Mouse (Mus musculus): ENCODE data around the gene Pla2g4e. TPM values are rescaled to one million over a fixed set of nuclear protein-coding genes. Genes with fewer than 3 reads are reported as not detected.

Gene Pla2g4e
- polyA plus RNA-seq (2015; fragmentation: Nextera tagmentation; extraction: Ambion mirVana) = 8.0 and 8.6 TPM in 2 replicates

GRCm38 (mm10) chr2:120244679-120245420, at the start of gene Pla2g4e:
Pla2g4e (minus strand) TSS chr2:120245335.
- WGBS = 3% methylated on average over 27 of the region's 27 CpGs
- ATAC-seq (ENCODE audit: insufficient number of reproducible peaks, low FRiP score, low TSS enrichment, low read depth) = peak; percentile 55

DNA sequence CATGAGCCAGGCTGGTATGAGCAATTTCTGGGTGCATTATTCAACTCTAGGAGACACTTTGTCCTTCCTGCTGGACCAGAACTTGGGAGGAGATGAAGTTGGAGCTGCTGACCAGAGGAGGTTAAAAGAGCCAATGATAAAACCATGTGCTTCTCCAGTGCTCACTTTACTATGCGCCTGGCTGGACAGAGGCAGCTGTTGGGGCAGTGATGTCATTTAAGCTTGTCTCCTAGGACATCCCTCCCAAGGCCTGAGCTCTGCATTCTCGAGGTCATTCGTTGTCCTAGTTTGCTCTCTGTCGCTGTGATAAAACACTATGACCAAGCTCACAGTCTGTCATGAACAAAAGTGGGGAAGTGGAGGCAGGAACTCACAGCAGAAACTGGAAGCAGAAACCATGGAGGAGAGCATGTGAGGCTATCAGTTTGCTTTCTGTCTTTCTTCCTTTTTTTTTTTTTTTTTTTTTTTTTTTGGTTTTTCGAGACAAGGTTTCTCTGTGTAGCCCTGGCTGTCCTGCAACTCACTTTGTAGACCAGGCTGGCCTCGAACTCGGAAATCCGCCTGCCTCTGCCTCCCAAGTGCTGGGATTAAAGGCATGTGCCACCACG, 46.4 kb upstream of the Pla2g4e start:
- ATAC-seq (ENCODE audit: insufficient number of reproducible peaks, low FRiP score, low TSS enrichment, low read depth) = no peak
- Histone ChIP-seq H3K36me3 (no peaks in the 10 kb centered on the region), H3K9ac (no peak overlapping the region), H3K4me2 (no peak overlapping the region), H3K4me3 (no peak overlapping the region), H3K27ac (no peak overlapping the region), H3K27me3 (no peaks in the 10 kb centered on the region), H3K9me3 (no peaks in the 10 kb centered on the region), H3K4me1 (no peaks in the 10 kb centered on the region)
- 81% methylated on average over 8 of the region's 9 CpGs for WGBS

More at GRCm38 (mm10) chr2:120244679-120245420, at the start of gene Pla2g4e:
- Histone ChIP-seq H3K9me3 (no peaks in the 10 kb centered on the region), H3K27ac (peak within 1 kb of the TSS; percentile 33; the same call in 1 of the 2 replicates), H3K36me3 (no peaks in the 10 kb centered on the region), H3K4me1 (peaks cover 2% of the 10 kb centered on the region; the same call in 1 of the 2 replicates), H3K4me3 (peak within 1 kb of the TSS; percentile 37), H3K27me3 (peaks cover 16% of the 10 kb centered on the region), H3K9ac (no peak within 1 kb of the TSS), H3K4me2 (peak within 1 kb of the TSS; percentile 65)

DNA sequence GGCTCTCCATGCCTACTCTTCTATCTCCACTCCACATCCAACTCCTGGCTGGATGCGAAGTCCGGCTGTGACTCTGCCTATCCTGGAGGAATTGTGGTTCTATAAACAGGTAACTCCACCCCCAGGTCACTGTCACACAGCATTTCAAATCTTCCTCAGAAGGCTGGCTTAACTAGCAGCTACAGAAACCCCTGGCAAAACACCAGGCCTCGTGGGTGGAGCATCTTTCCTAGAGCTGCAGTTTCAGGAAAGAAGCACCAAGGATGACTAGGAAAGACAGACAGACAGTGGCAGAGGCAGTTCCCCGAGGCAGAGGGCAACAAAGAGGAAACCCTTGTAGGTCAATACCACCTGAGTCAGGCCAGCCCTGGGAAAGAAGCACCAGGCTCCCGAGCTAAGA, 43.9 kb upstream of the Pla2g4e start, which contains the start of gene Pla2g4d:
Gene Pla2g4d (minus strand): TSS at position 203 of the 400 bp plus-strand sequence.
- peaks cover 1% of the 10 kb centered on the region; the same call in 1 of the 2 replicates for H3K4me1 ChIP-seq
- H3K4me3 ChIP-seq = no peak within 1 kb of the TSS
- ATAC-seq (ENCODE audit: insufficient number of reproducible peaks, low FRiP score, low TSS enrichment, low read depth) = no peak
- H3K27me3 ChIP-seq = no peaks in the 10 kb centered on the region
- no peaks in the 10 kb centered on the region for H3K9me3 ChIP-seq
- no peaks in the 10 kb centered on the region for H3K36me3 ChIP-seq
- H3K27ac ChIP-seq = no peak within 1 kb of the TSS
- no peak within 1 kb of the TSS for H3K9ac ChIP-seq
- H3K4me2 ChIP-seq = no peak within 1 kb of the TSS
- WGBS = 66% methylated on average over 5 of the region's 5 CpGs

GRCm38 (mm10) chr2:120288401-120288800, 43.3 kb upstream of the Pla2g4e start:
- Histone ChIP-seq H3K27me3 (no peaks in the 10 kb centered on the region), H3K4me1 (peaks cover 7% of the 10 kb centered on the region; the same call in 1 of the 2 replicates), H3K36me3 (no peaks in the 10 kb centered on the region), H3K9ac (no peak overlapping the region), H3K9me3 (no peaks in the 10 kb centered on the region), H3K27ac (no peak overlapping the region), H3K4me3 (no peak overlapping the region), H3K4me2 (no peak overlapping the region)
- no peak for ATAC-seq (ENCODE audit: insufficient number of reproducible peaks, low FRiP score, low TSS enrichment, low read depth)
- 69% methylated on average over 3 of the region's 3 CpGs for WGBS

GRCm38 (mm10) chr2:120285639-120286038, 40.5 kb upstream of the Pla2g4e start:
- WGBS = 70% methylated on average over 4 of the region's 4 CpGs

DNA sequence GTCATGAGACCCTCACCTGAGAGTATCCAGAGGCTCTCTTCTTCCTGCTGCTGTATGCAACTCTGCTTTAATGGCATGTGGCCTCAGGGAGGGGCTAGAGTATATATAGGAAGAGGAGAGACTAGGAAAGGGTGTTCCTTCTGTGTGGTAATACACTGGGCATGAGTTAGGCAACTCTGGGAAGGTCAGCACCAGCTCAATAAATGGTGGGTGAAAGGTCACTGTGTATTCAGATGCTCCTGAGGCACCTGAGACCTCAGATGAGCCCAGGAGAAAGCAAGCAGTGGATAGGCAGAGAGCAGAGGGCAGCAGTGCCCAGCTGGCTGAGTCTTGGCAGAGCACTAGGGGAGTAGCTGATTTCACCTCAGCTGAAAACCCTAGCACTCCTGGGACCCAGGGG, 39.6 kb upstream of the Pla2g4e start:
- ATAC-seq (ENCODE audit: insufficient number of reproducible peaks, low FRiP score, low TSS enrichment, low read depth) = no peak
- Histone ChIP-seq H3K4me2 (no peak overlapping the region), H3K9ac (no peak overlapping the region), H3K27me3 (no peaks in the 10 kb centered on the region), H3K9me3 (no peaks in the 10 kb centered on the region), H3K4me1 (peaks cover 11% of the 10 kb centered on the region; the same call in 1 of the 2 replicates), H3K4me3 (no peak overlapping the region), H3K36me3 (no peaks in the 10 kb centered on the region), H3K27ac (no peak overlapping the region)

More at GRCm38 (mm10) chr2:120285639-120286038, 40.5 kb upstream of the Pla2g4e start:
- H3K4me2 ChIP-seq = no peak overlapping the region
- ATAC-seq (ENCODE audit: insufficient number of reproducible peaks, low FRiP score, low TSS enrichment, low read depth) = no peak
- H3K9ac ChIP-seq = no peak overlapping the region
- H3K27ac ChIP-seq = no peak overlapping the region
- no peaks in the 10 kb centered on the region for H3K9me3 ChIP-seq
- H3K4me3 ChIP-seq = no peak overlapping the region
- peaks cover 11% of the 10 kb centered on the region; the same call in 1 of the 2 replicates for H3K4me1 ChIP-seq
- no peaks in the 10 kb centered on the region for H3K36me3 ChIP-seq
- no peaks in the 10 kb centered on the region for H3K27me3 ChIP-seq

- H3K4me1 ChIP-seq = peaks cover 11% of the 10 kb centered on the region; the same call in 1 of the 2 replicates
- WGBS = 79% methylated on average over 5 of the region's 5 CpGs
- H3K27me3 ChIP-seq = no peaks in the 10 kb centered on the region
- H3K36me3 ChIP-seq = no peaks in the 10 kb centered on the region
- no peak overlapping the region for H3K4me3 ChIP-seq
- no peaks in the 10 kb centered on the region for H3K9me3 ChIP-seq
- ATAC-seq (ENCODE audit: insufficient number of reproducible peaks, low FRiP score, low TSS enrichment, low read depth) = no peak
- H3K9ac ChIP-seq = no peak overlapping the region
- no peak overlapping the region for H3K4me2 ChIP-seq
- H3K27ac ChIP-seq = no peak overlapping the region
Measured at GRCm38 (mm10) chr2:120284094-120284493, 39.0 kb upstream of the Pla2g4e start.

GRCm38 (mm10) chr2:120283550-120283949, 38.4 kb upstream of the Pla2g4e start:
- Histone ChIP-seq H3K9ac (no peak overlapping the region), H3K4me1 (peaks cover 11% of the 10 kb centered on the region; the same call in 1 of the 2 replicates), H3K9me3 (no peaks in the 10 kb centered on the region), H3K4me3 (no peak overlapping the region), H3K27me3 (no peaks in the 10 kb centered on the region), H3K36me3 (no peaks in the 10 kb centered on the region), H3K4me2 (no peak overlapping the region), H3K27ac (peak overlapping the region; percentile 47)
- 31% methylated on average over 6 of the region's 6 CpGs for WGBS
- no peak for ATAC-seq (ENCODE audit: insufficient number of reproducible peaks, low FRiP score, low TSS enrichment, low read depth)

- H3K27me3 ChIP-seq = no peaks in the 10 kb centered on the region
- H3K9ac ChIP-seq = no peak overlapping the region
- H3K36me3 ChIP-seq = no peaks in the 10 kb centered on the region
- 55% methylated on average over 3 of the region's 3 CpGs for WGBS
- H3K9me3 ChIP-seq = no peaks in the 10 kb centered on the region
- peaks cover 11% of the 10 kb centered on the region; the same call in 1 of the 2 replicates for H3K4me1 ChIP-seq
- H3K4me3 ChIP-seq = no peak overlapping the region
- no peak for ATAC-seq (ENCODE audit: insufficient number of reproducible peaks, low FRiP score, low TSS enrichment, low read depth)
- no peak overlapping the region for H3K4me2 ChIP-seq
- H3K27ac ChIP-seq = no peak overlapping the region
Measured at GRCm38 (mm10) chr2:120281221-120281620, 36.1 kb upstream of the Pla2g4e start.

DNA sequence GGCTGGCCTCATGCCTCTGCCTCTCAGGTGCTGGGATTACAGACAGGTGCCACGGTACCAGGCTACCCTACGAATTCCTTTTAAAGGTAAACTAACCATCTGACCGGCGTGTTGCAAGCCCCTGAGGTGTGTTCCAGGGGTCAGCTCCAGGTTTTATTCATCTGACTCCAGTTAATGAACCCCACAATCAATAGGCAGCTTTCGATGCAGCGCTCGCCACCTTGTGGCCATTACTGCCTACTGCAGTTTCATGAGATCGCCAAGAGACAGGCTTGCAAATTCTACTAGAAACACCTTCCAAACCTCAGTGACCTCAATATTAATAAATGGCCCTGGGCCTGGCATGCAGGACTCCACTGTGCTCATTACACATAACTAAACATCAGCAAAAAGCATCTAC, 34.8 kb upstream of the Pla2g4e start:
- ATAC-seq (ENCODE audit: insufficient number of reproducible peaks, low FRiP score, low TSS enrichment, low read depth) = no peak
- no peak overlapping the region for H3K4me3 ChIP-seq
- no peak overlapping the region for H3K4me2 ChIP-seq
- H3K9ac ChIP-seq = no peak overlapping the region
- H3K9me3 ChIP-seq = no peaks in the 10 kb centered on the region
- peaks cover 11% of the 10 kb centered on the region; the same call in 1 of the 2 replicates for H3K4me1 ChIP-seq
- WGBS = 17% methylated on average over 8 of the region's 8 CpGs
- no peaks in the 10 kb centered on the region for H3K27me3 ChIP-seq
- no peak overlapping the region for H3K27ac ChIP-seq
- no peaks in the 10 kb centered on the region for H3K36me3 ChIP-seq

DNA sequence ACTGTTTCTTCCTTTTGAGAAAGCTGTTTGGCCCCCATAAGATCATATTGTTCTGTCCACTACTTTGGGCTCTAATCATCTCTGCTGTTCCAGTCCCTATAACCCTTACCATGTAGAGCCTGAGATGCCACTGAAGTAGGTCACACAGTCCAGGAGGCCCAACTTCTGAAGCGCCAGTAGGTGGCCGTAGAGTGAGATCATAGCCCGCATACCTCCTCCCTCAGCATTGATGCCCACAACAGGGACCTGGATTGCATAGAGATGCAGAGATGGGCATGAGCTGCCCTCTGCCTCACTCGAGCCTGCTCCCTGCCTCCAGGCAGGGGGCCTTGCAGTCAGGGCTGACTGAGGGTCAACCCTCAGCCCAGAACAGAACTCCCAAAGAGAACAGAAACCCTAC, 31.8 kb upstream of the Pla2g4e start:
- Histone ChIP-seq H3K4me3 (no peak overlapping the region), H3K9me3 (no peaks in the 10 kb centered on the region), H3K4me2 (no peak overlapping the region), H3K27me3 (no peaks in the 10 kb centered on the region), H3K9ac (no peak overlapping the region), H3K4me1 (no peaks in the 10 kb centered on the region), H3K36me3 (no peaks in the 10 kb centered on the region), H3K27ac (no peak overlapping the region)
- 76% methylated on average over 4 of the region's 4 CpGs for WGBS
- ATAC-seq (ENCODE audit: insufficient number of reproducible peaks, low FRiP score, low TSS enrichment, low read depth) = no peak

DNA sequence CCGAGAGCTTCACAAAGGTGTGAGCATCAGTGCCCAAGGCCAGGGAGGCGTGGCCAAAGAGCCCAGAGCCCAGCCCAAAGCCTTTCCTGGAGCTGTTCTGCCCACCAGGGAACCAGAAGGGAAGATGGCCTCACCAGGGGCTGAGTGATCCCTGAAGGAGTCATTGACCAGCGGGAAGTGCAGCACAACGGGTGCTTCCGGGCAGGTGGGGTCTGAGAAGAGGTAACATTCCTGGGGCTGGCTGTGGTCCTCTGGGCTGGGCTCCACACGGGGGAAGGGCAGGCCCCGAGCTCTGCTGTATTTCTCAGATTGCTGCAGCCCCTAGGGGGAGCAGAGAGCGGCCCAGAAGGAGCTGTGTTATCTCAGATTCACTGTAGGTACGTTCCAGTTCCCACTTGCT, 23.5 kb upstream of the Pla2g4e start:
- H3K27ac ChIP-seq = no peak overlapping the region
- ATAC-seq (ENCODE audit: insufficient number of reproducible peaks, low FRiP score, low TSS enrichment, low read depth) = 0 out of 2 replicates have a peak, but pooled peaks have one; percentile 30
- H3K4me3 ChIP-seq = no peak overlapping the region
- H3K27me3 ChIP-seq = no peaks in the 10 kb centered on the region
- no peaks in the 10 kb centered on the region for H3K9me3 ChIP-seq
- WGBS = 3% methylated on average over 9 of the region's 9 CpGs
- H3K4me2 ChIP-seq = 0 out of 2 replicates have a peak overlapping the region, but pooled peaks have one; percentile 15
- H3K9ac ChIP-seq = no peak overlapping the region
- peaks cover 7% of the 10 kb centered on the region for H3K4me1 ChIP-seq
- no peaks in the 10 kb centered on the region for H3K36me3 ChIP-seq
